Mouse (Mus musculus) kidney, postnatal 25 days (tissue): ENCODE data around the gene Arhgef33.
A peak's percentile ranks its signal among the peaks of the same experiment; 100 is the strongest.
"Not testable (repeated sequence)": the region's sequence is repeated elsewhere in the genome, so short reads cannot be mapped to it uniquely, and the experiment has no call there.

Experiments used
- DNase-seq, 2 experiments: peaks; one replicate each; pipeline ENCODE4 v3.0.0; 2021; ENCODE audit warnings: mixed read lengths in 2 of 2

Arhgef33 gene

DNA sequence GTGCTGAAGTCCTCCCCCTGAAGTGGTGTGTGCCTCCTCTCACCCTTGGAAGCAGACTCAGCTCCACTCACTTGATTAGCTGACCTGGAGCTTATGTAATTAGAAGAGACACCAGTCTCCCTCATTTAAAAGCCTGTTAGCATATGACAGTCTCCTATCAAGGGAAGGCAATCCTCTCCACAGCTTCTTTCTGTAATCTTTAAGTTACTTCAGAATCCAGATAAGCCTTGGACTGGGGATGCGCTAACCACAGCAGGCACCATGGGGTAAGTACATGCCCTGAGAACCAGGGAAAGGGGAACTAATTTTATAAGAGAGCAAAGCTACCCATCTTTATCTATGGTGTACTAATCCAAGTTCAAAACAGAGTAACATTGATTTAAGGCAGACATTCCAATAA lies at the start of gene Arhgef33:
Gene Arhgef33 (plus strand): TSS at position 157 of the 400 bp plus-strand sequence.
- no peak for DNase-seq

DNA sequence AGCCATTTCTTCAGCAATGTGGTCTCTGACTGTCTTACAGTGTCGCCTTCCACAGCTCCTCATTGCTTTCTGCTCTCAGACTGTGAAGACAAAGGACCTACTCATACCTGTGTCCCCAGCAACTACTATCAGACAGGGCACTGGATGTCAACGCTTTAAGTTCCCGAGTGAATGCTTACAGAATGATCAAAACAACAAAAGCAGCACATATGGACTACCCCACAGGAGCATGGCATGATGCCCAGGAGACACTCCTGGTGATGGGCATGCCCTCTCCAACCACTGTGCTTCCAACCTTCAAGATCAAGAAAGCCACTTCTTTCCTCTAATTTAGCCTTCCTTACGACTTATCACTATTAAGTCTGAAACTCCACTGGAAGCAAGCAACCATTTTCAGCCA lies 40.1 kb upstream of the Arhgef33 start:
- DNase-seq = no peak

DNA sequence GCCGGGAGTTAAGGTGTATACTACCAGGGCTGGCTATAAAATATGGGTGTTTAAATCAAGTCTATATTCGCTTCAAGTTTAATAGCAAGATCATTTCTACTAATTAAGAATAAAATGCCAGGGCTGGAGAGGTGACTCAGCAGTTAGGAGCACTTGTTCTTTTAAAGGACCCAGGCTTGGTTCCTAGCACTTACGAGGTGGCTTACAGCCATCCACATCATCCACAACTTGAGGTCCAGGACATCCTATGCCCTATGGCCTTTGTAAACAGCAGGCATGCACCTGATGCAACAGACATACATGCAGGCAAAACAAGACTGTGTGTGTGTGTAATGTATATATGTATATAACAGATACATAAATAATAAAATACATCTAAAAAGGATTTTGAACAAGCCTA lies 39.1 kb upstream of the Arhgef33 start:
- no peak for DNase-seq

DNA sequence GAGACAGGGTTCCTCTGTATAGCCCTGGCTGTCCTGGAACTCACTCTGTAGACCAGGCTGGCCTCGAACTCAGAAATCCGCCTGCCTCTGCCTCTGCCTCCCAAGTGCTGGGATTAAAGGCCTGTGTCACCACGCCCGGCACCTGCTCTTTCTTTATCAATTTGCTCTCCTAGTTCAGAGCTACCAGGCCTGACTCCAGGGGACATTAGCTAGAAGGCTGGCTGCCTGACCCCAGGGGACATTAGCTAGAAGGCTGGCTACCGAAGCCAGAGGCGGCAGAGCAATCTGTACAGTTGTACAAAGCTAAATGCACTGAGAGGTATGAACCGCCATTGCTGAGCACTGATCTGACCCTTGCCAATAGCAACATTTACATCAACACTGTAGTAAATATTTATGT lies 36.6 kb upstream of the Arhgef33 start:
- DNase-seq = not testable (repeated sequence)

DNA sequence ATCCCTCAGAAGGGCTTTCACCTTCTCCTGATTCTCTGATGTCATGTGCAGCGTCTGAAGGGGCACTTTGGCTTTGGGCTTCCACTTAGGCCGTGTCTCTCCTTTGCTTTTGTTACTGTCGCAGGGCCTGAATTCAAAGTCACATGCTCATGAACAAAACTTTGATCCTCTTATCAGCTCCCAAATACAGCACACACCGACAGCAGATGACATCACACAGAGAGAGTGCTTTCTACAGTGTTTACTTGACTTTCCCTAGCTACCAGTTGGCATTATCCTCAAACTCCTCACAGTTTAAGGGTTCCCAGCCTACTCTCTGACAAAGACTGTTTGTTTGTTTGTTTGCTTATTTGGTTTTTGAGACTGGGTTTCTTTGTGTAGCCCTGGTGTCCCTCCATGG lies 29.0 kb upstream of the Arhgef33 start:
- DNase-seq = no peak

DNA sequence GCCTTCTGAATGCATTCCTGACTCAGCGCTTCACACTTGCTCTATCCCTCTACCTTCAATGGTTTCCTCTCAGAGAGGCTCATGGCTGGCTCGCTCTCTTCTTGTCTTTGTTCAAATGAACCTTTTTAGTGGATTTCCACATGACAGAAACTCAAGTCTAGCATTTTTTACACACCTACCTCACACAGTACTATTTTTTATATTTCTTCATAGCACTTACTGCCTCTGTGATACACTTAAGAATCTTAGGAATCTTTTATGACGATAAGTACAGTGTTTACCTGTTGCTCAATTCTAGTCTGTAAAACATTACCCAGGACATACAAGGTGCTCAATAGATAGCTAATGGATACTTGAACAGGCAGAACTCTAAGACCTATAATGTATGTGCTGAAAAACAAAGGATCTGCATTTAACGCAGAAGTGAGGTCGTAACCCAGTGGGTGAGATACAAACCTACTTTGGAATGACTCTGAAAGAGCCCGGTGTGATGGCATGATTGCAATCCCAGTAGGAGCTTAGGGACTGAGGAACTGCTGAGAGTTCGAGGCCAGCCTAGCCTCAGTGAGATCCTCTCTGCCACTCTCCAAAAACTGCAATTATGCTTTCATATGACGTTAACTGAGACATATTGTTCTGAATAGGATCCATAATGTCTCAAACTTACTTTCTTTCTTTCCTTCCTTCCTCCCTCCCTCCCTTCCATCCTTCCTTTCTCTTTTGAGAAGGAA lies 27.7 kb upstream of the Arhgef33 start:
- DNase-seq = no peak

DNA sequence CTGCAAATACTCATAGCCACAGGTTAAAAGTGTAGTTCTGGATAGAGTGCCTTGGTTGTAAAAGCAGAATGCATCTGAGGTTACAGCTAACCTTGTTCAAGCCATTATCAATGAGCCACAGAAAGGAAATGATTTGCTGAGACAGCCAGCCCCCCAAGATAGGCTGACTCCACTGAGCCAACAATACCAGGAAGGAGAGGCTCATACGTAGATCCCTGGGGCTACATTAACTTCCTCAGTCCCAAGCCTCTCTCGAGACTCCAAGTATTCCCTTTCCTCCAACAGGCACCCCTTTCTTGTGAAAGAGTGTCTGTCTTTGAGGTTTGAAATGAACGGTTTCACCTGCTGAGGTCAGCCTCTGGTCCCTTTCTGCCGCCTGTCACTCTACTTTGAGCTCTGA lies 22.8 kb upstream of the Arhgef33 start:
- no peak for DNase-seq

DNA sequence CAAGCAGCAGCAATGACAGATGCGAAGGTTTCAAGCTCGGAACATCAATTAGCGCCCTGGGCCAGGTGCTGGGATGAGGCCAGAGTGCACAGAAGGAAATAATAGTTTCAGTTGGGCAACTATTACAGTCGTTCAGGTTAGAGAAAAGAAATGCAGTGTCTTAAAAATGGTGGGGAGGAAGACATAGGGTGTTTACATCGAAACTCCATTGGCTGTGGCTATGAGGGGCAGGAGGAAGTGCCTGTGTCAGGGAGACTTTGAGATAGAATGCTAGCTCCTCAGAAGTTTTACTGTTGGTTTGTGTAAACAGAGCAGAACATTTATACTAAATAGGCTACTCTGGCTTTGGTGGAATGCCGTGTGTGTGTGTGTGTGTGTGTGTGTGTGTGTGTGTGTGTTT lies 19.2 kb upstream of the Arhgef33 start:
- no peak for DNase-seq

DNA sequence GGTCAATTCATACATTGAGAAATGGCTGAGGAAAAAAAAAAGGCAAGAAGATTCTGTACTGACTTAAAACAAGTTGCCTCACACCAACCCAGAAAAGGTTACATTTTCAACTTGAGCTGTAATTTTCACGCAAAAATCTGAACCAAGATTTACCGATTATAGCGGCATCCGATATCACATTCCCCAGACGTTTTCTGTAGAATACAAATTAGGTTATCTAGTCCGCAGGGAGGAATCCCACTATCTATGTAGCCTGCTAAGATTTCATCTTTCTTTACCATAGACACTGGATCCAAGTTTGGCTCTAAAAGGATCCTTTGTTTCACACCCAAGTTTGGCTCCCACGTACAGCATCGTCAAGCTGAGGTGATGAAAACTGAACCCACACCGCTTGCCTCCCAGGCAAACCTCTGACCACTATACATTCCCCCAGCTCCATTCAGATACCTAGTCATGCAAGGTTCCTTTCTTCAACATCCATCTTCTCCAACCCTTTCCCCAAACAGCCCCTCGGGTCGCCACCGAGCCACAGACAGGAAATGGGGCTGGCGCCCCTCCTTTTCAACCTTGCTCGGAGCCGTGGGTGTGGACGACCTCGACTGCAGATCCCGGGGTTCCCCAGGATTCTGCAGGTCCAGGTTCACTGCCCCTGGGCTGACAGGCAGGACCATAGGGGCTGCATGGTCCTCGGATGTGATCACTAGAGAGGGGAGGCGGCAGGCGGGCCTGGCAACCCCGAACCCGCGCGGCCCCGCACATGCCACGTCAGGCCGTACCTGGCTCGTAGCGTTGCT lies 17.7 kb upstream of the Arhgef33 start:
- DNase-seq = no peak

DNA sequence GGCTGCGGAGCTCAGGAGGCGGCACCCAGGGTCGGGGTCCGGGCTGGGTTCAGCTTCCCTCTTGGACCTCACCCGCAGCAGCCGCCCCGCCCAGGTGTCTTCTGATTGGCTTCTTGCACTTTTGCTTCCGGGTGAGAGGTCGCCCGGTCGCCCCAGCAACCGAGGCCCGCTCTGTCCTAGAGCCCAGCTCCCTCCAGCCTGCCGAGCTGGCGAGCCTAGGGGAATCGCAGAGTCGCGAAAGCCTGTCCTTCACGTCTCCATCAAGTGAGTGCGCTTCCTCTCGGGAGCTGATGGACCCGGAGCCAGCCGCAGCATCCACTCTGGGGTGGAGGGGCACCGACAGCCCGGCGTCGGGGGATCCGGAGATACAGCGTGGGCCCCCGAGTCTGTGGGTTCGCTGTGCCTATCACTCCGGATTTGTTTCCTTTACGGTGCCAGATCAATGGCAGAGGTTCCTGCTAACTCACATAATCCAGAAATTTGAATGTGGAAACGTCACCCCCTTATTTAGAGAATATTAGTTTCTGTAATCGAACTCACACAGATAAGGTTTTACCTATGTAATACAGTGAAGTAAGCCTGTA lies 17.0 kb upstream of the Arhgef33 start, which contains the start of the genes Morn2 and Dhx57:
Gene Morn2 (plus strand): TSS at position 130 of the 584 bp plus-strand sequence.
Gene Dhx57 (minus strand): TSS at position 403 of the 584 bp plus-strand sequence.
- DNase-seq = peak; percentile 99

DNA sequence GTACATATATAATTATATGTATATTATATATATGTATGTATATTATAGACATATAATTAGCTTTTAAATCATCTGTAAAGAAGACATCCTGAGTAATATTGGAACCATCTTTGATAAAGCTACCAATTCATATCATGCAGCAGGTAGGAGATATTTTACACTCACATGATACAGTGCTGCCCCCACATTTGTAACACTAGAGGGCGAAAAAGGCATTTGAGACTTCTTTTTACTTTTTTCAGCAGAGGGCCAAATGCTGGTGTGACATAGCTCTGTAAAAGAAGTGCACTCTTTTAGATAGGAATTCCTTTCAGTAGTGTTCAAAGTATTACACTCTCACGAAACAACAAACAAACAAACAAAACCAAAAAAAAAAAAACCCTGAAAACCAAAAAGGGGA lies 16.1 kb upstream of the Arhgef33 start:
- peak; percentile 45 to 64 for DNase-seq

DNA sequence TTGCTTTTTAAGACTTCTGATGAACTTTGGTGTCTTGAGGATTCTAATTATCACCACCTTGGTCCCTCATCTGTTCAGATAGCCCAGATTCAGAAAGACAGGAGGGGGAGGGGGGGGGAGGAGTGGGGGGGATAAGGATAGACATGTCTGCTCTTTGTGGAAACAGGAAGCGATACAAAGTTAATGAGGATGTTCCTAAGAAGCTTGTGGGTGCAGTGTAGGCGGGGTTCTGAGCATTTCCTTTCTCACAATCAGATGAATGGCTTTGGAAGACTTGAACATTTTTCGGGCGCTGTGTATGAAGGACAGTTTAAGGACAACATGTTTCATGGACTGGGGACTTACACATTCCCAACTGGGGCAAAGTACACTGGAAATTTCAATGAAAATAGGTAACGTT lies 11.9 kb upstream of the Arhgef33 start:
- no peak for DNase-seq

DNA sequence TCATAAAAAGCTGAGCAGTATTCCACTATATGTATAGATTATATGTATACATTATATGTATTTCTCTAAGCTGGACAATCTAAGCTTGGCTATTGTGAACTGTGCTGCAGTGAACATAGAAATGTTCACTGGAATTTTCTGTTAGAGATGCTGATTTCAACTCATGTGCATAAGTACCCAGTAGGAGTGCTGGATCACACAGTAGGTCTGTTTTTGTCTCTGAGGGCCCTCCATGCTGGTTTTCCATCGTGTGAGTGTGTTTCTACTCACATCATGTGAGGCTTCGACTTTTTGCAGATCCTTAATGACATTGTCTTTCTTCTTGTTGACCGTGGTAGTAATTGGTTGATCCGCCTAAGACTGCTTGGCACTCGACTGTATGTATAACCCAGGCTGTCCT lies 8.4 kb upstream of the Arhgef33 start:
- DNase-seq = no peak

DNA sequence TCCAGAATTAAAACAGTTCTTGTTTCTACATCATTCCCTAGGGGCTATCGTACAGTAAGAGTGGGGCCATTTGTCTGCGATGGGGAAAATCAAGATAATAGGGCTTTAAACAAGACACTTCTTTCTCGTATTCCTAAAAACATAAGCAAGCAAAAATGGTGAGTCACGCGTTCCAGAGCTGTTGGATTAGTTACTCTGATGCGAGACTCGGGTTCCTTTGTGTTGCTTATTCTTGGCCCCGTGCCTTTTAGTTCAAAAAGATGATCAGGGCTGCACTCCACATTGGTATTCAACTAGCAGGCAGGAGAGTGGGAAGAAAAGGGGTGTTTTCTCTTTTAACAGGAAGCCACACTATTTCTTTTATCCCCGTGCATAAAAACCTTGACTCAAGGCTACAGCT lies 4.6 kb downstream of the Arhgef33 start:
- DNase-seq = no peak

DNA sequence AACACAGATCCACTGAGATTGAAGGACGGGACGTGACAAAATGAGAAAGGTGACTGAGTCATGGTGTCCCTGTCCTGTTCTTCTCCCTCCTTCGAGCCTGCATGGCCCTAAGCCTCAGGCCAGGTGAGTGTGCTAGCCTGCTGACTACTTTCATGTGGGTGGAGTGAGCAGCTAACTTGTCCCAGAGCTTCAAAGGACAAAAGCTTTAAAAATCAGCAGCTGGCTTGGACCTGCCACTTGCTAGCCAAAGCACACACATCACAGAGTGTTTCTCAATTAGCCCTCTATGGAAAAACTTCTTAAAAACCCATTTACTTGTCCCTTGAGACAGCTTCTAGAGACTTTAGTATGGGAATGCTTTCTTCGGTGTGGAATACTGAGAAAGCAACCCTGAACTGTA lies 5.2 kb downstream of the Arhgef33 start:
- no peak for DNase-seq

DNA sequence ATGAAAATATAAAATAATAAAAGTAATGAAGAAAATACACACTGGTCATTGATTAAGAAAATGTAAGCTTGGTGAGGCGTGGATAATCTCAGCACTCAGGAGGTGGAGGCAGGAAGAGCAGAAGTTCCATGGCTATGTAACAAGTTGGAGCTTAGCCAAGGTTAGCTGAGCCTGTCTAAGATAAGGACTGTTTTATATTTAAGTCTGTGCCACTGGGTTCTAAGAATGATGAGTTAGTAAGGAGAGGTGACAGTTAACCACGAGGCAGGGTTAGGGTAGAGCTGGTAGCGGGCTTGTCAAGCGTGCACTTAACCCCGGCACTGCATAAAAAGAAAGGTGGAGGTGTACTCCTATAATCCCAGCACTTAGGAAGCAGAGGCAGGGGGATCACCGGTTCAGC lies 15.0 kb downstream of the Arhgef33 start:
- DNase-seq = no peak

DNA sequence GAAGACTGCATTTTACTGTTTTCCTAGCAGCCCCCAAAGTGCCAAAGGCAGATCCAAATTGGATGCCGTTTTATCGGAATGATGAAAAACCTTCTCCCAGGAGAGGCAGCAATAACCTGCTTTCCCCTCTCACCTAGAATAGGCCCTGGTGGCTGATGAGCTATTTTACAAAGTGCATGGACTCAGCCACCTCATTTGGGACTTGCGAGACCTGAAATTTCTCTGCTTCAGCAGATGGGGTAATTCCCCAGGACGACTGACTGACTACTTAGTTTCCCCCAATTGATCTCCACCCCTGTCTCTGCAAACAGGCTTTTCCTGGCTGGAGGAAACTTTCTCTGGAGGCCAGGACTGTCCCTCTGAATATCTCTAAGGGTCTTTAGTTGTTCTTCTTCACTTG lies 15.8 kb downstream of the Arhgef33 start:
- no peak for DNase-seq

DNA sequence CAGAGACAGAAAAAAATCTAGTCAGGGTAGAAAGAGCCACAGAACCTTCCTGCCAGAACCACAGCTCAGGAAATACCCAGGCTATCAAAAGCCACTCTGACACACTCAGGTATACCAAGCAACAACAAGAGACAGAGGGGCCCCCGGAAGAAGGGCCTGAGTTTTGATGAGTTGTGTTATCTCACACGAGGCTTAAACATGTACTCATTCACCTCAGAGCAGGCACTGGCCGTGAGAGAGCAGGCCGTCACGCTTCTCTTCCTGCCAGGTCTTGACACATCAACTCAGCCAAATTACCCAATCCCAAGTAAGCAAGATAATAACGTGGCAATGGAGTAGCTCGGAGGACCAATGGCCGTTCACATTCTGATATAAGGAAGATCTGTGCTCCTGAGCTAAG lies 16.5 kb downstream of the Arhgef33 start:
- no peak for DNase-seq

DNA sequence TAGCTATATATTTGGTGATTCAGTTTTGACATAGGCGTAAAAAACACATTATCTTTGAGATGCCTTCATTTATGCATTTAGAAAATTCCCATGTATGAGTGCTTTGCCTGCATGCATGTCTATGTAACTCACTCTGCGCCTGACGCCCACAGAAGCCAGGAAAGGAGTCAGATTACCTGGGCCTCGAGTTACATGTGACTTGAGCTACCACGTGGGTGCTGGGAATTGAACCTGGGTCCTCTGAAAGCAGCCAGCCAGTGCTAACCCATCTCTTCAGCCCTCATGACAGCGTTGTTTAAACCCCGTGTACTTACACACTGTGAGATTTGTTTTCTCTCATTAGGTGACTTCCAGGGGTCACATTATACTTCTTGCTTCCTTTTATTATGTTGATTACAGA lies 17.3 kb downstream of the Arhgef33 start:
- DNase-seq = no peak

DNA sequence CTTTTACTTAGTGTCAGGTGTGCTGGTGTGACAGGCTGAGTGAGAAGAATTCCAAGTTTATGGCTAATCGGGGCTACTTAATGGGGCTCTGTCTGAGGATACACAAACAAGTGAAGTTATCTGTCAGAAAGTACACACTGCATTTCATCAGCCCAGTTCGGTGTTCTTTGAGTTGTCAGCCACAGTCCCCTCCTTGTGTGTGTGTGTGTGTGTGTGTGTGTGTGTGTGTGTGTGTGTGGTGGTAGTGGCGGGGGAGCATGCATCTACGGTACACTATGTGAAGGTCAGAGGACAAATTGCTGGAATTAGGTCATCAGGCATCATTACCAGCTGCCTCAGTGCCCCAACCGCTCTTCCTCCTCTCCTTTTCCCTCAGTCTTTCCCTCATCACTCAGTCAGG lies 18.2 kb downstream of the Arhgef33 start:
- DNase-seq = no peak

DNA sequence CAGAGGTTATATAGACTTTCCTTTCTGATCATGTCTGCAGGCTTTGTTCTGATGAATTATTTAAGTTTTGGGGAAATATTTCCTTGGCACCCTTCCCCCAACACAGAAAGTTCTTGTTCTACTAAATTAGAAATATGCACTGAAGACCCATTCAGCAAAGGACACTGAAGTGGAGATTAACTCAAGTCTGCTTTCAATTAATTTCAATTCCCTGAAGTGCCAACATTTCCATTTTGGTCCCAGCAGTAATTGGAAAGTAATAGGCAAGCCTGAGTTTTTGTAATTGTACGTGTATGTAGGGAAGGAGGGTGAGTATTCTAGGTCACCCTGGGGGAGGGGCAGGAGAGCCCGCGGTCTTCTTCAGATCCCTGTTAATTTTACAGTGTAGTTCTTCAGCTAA lies 19.2 kb downstream of the Arhgef33 start:
- no peak for DNase-seq

DNA sequence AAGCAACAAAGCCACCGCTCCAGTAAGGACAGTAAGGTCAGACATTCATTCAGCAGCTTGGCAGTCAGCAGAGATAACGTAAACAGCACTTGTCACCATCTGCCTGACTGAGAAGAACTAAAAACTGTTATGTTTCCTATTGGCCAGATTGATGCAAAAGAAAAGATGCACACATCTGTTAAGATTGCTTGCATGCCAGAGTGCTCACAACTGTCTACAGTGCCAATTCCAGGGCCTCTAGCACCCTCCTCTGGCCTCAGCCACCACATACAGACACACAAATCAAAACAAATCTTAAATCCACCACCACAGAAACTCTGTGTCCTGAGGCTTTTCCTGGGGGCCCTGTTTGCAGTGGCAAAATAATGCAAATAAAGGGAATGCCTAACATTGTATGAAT lies 25.2 kb downstream of the Arhgef33 start:
- DNase-seq = no peak

DNA sequence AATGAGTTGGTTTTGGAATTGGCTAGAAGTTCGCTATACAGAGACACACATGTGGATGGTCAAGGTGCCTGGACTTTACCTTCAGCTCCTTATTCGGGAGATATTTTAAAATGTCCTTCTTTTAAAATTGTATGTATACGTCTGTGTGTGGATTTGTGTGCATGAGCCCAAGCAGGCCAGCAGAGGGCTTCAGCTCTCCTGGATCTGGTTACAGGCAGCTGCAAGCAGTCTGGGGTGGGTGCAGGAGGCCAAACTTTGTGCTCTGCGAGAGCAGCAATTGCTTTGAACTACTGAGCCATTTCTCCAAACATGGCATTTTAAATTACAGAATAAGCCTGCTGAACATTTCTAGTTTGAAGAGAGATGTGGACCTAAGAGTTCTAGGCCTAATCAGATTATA lies 38.1 kb downstream of the Arhgef33 start:
- DNase-seq = no peak

DNA sequence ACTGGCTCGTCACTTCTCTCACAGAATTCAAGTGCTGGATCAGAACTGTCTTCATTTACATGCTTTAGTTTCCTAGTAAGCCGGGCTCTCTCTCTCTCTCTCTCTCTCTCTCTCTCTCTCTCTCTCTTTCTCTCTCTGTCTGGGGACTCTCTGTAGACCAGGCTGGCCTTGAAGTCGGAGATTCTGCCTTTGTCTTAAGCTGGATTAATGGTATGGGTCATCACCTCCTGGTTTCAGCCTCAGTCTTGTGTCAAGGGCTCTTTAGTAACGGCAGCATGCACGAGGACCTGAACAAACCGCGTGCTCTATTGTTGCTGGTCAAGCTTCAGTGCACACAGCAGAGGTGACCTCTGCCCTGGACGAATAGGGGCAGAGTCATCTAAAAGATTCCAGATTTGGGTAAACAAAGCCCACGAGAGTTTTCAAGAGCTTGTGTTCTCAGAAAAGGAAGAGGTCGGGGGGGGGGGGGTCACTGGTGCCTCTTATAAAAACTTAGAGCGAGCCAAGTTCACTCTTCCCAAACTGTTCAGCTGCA lies 39.5 kb downstream of the Arhgef33 start:
- DNase-seq = peak in 1 of 2 experiments; percentile 10
